Mouse (Mus musculus): ENCODE data around the gene Fbxw8.

- TF ChIP-seq CTCF (IDR thresholded peaks at IDR 0.05; ENCODE audit: low read depth) (no peak), EP300 (optimal IDR thresholded peaks at IDR 0.05) (no peak)
These were observed 139.6 kb downstream of the Fbxw8 start for GRCm38 (mm10) chr5:118015669-118016068.

Data from stomach, postnatal 0 days (tissue).